Mouse (Mus musculus): ENCODE results near the gene Efcab7. TPM values are rescaled to one million over a fixed set of nuclear protein-coding genes. Genes with fewer than 3 reads are reported as not detected.

Efcab7 gene
- polyA plus RNA-seq, 1 experiment from 2014 or later = 27.7 TPM

- ATAC-seq (ENCODE audit: low FRiP score) = no peak
- H3K36me3 ChIP-seq = no peaks in the 10 kb centered on the region
- WGBS = 83% methylated on average over 1 of the region's 1 CpGs
These were observed 118.2 kb downstream of the Efcab7 start for GRCm38 (mm10) chr4:99947192-99947591.

GRCm38 (mm10) chr4:99947896-99948295 is 118.9 kb downstream of the Efcab7 start:
- Histone ChIP-seq H3K4me2 (replicated peaks) (no peak overlapping the region), H3K27me3 (no peaks in the 10 kb centered on the region), H3K9ac (no peak overlapping the region), H3K9me3 (replicated peaks) (no peaks in the 10 kb centered on the region), H3K36me3 (no peaks in the 10 kb centered on the region), H3K27ac (no peak overlapping the region), H3K4me3 (no peak overlapping the region), H3K4me1 (no peaks in the 10 kb centered on the region)
- WGBS = 100% methylated on average over 1 of the region's 1 CpGs
- ATAC-seq (ENCODE audit: low FRiP score) = no peak

More at GRCm38 (mm10) chr4:99947192-99947591, 118.2 kb downstream of the Efcab7 start:
- Histone ChIP-seq H3K4me1 (no peaks in the 10 kb centered on the region), H3K27me3 (no peaks in the 10 kb centered on the region), H3K4me3 (no peak overlapping the region), H3K27ac (no peak overlapping the region), H3K9me3 (replicated peaks) (no peaks in the 10 kb centered on the region), H3K4me2 (replicated peaks) (no peak overlapping the region), H3K9ac (no peak overlapping the region)

- Histone ChIP-seq H3K27ac (no peak overlapping the region), H3K9me3 (replicated peaks) (no peaks in the 10 kb centered on the region), H3K9ac (no peak overlapping the region), H3K4me1 (no peaks in the 10 kb centered on the region), H3K27me3 (no peaks in the 10 kb centered on the region), H3K36me3 (no peaks in the 10 kb centered on the region), H3K4me2 (replicated peaks) (no peak overlapping the region), H3K4me3 (no peak overlapping the region)
- ATAC-seq (ENCODE audit: low FRiP score) = no peak
- 93% methylated on average over 2 of the region's 2 CpGs for WGBS
These were observed 124.9 kb downstream of the Efcab7 start for GRCm38 (mm10) chr4:99953904-99954303.

GRCm38 (mm10) chr4:99955396-99955795 is 126.4 kb downstream of the Efcab7 start:
- H3K9me3 ChIP-seq (replicated peaks) = no peaks in the 10 kb centered on the region
- no peak overlapping the region for H3K4me2 ChIP-seq (replicated peaks)
- H3K4me3 ChIP-seq = no peak overlapping the region
- H3K9ac ChIP-seq = no peak overlapping the region
- H3K36me3 ChIP-seq = no peaks in the 10 kb centered on the region
- no peaks in the 10 kb centered on the region for H3K4me1 ChIP-seq
- 84% methylated on average over 10 of the region's 10 CpGs for WGBS
- no peak overlapping the region for H3K27ac ChIP-seq
- no peak for ATAC-seq (ENCODE audit: low FRiP score)
- no peaks in the 10 kb centered on the region for H3K27me3 ChIP-seq

GRCm38 (mm10) chr4:99957186-99957585 is 128.2 kb downstream of the Efcab7 start:
- 93% methylated on average over 4 of the region's 4 CpGs for WGBS
- Histone ChIP-seq H3K36me3 (no peaks in the 10 kb centered on the region), H3K27ac (no peak overlapping the region), H3K4me1 (no peaks in the 10 kb centered on the region), H3K9me3 (replicated peaks) (no peaks in the 10 kb centered on the region), H3K27me3 (no peaks in the 10 kb centered on the region), H3K9ac (no peak overlapping the region), H3K4me2 (replicated peaks) (no peak overlapping the region), H3K4me3 (no peak overlapping the region)
- ATAC-seq (ENCODE audit: low FRiP score) = no peak

GRCm38 (mm10) chr4:99958084-99958815 is 129.3 kb downstream of the Efcab7 start:
- H3K4me3 ChIP-seq = no peak overlapping the region
- 79% methylated on average over 7 of the region's 7 CpGs for WGBS
- no peaks in the 10 kb centered on the region for H3K4me1 ChIP-seq
- H3K27me3 ChIP-seq = no peaks in the 10 kb centered on the region
- H3K9me3 ChIP-seq (replicated peaks) = no peaks in the 10 kb centered on the region
- ATAC-seq (ENCODE audit: low FRiP score) = no peak
- no peaks in the 10 kb centered on the region for H3K36me3 ChIP-seq
- H3K9ac ChIP-seq = no peak overlapping the region
- H3K4me2 ChIP-seq (replicated peaks) = no peak overlapping the region
- H3K27ac ChIP-seq = no peak overlapping the region

GRCm38 (mm10) chr4:99959308-99959707 is 130.3 kb downstream of the Efcab7 start:
- no peak overlapping the region for H3K4me3 ChIP-seq
- 74% methylated on average over 3 of the region's 3 CpGs for WGBS
- no peak overlapping the region for H3K9ac ChIP-seq
- H3K27me3 ChIP-seq = no peaks in the 10 kb centered on the region
- ATAC-seq (ENCODE audit: low FRiP score) = no peak
- no peak overlapping the region for H3K27ac ChIP-seq
- H3K36me3 ChIP-seq = no peaks in the 10 kb centered on the region; the same call in 1 of the 2 replicates
- H3K9me3 ChIP-seq (replicated peaks) = no peaks in the 10 kb centered on the region
- no peaks in the 10 kb centered on the region for H3K4me1 ChIP-seq
- H3K4me2 ChIP-seq (replicated peaks) = no peak overlapping the region

Other genes starting within 250 kb of the Efcab7 start
- 4.4 and 5.1 TPM in 2 replicates for gene Foxd3, start 172.9 kb upstream of the Efcab7 start, polyA plus RNA-seq (2016; fragmentation: Nextera tagmentation; extraction: Ambion mirVana)
- 14.0 and 14.3 TPM in 2 replicates for gene Alg6, start 113.5 kb upstream of the Efcab7 start, polyA plus RNA-seq (2016; fragmentation: Nextera tagmentation; extraction: Ambion mirVana)
- 47.6 and 48.8 TPM in 2 replicates for gene Pgm1, start 100.2 kb downstream of the Efcab7 start, polyA plus RNA-seq (2016; fragmentation: Nextera tagmentation; extraction: Ambion mirVana)
- 32.5 and 35.6 TPM in 2 replicates for gene Itgb3bp, start 100.6 kb downstream of the Efcab7 start, polyA plus RNA-seq (2016; fragmentation: Nextera tagmentation; extraction: Ambion mirVana)

Measured in hindbrain, embryonic 12.5 days (tissue).